Mouse (Mus musculus): ENCODE results near the gene Cemip.

- no peak for TF ChIP-seq CTCF (IDR thresholded peaks at IDR 0.05; ENCODE audit: borderline replicate concordance, control insufficient read depth, extremely low read depth, insufficient read depth, low read length, poor library complexity)
- TF ChIP-seq POLR2A (IDR thresholded peaks at IDR 0.05; ENCODE audit: control insufficient read depth, extremely low read depth, insufficient read depth, low read length, poor library complexity): no peak
Measured at GRCm38 (mm10) chr7:84096501-84096900, 10.2 kb upstream of the Cemip start.

Measured in thymus, adult 2 months (tissue).